Mouse (Mus musculus) gastrocnemius, adult 2 months (tissue): ENCODE results near the gene Dusp21. TPM values are rescaled to one million over a fixed set of nuclear protein-coding genes. Genes with fewer than 3 reads are reported as not detected.
A peak's percentile ranks its signal among the peaks of the same experiment; 100 is the strongest.

ENCODE experiments used
- DNase-seq: peaks from one replicate; pipeline ENCODE4 v3.0.0; 2022
- H3K27ac ChIP-seq: fragments of 200-600 bp; 2 replicates; pipeline ENCODE4 v1.8.1; 2022; ENCODE audit warnings: mild to moderate bottlenecking
- H3K4me3 ChIP-seq: fragments of 200-600 bp; 2 replicates; pipeline ENCODE4 v1.8.1; 2022; ENCODE audit warnings: mild to moderate bottlenecking, moderate library complexity
- CTCF ChIP-seq: fragments of 200-600 bp; IDR thresholded peaks from 2 replicates; pipeline ENCODE4 v1.8.1; 2022; ENCODE audit warnings: antibody characterized with exemption, mild to moderate bottlenecking, moderate library complexity
- intact Hi-C: fragments of 180-260 bp; cut with DNase I; formaldehyde crosslinking; loops from one replicate; pipeline ENCODE4 v1.15.1; 2025
- total RNA-seq, 2 experiments: library from RNA; stranded (reverse); gene quantifications; 2 replicates each; pipeline ENCODE4 v1.2.3; 2021

Gene Dusp21
- total RNA-seq, 2 experiments from 2014 or later = not detected

GRCm38 (mm10) chrX:18187203-18187602 is 41.5 kb downstream of the Dusp21 start:
- TF ChIP-seq CTCF = no peak

DNA sequence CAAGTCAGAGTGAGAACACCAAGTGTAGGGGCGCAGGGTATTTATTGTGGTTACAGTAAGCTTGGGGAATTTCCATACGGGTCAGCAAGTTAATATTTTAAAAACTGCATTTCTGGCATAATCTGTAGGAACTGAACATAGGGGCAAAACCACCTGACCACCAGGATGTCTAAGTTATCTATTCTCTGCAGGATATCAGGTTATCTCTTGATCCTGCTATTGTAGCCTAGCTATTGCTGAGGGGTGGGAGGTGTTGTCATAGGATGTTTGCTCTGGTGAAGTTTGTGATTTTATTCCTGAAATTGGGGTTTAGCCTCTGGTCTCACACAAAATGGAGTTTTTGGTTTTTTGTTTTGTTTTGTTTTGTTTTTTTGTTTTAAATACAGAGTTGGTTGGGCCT is 42.6 kb downstream of the Dusp21 start:
- Histone ChIP-seq H3K27ac (no peak overlapping the region), H3K4me3 (no peak overlapping the region)
- no peak for TF ChIP-seq CTCF
- no peak for DNase-seq
- intact Hi-C loops = no loop called here

More at GRCm38 (mm10) chrX:18187203-18187602, 41.5 kb downstream of the Dusp21 start:
- no peak overlapping the region for H3K4me3 ChIP-seq
- DNase-seq = no peak
- intact Hi-C loops = no loop called here
- peak overlapping the region; percentile 13 for H3K27ac ChIP-seq

Other genes starting within 250 kb of the Dusp21 start
- gene Kdm6a, start 16.7 kb downstream of the Dusp21 start, total RNA-seq = 10 to 100 TPM; 22.6 to 35.8 TPM